Mouse (Mus musculus): Measurements from ENCODE around the gene Kiz. TPM values are rescaled to one million over a fixed set of nuclear protein-coding genes. Genes with fewer than 3 reads are reported as not detected.

The Kiz gene
- polyA plus RNA-seq, 1 experiment from 2014 or later, result 20.7 TPM

DNA sequence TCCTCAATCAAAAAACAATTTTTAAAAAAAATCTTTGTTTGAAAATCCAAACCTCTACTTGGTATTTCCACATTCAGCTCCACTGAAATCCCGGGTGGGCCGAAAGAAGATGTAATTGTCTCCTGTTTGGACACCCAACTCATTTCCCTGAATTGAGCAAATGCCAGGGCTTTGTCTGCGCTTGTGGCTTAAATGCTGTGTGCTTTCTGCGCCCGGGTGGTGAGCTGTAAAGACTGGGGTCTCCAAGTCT lies 21.7 kb upstream of the Kiz start:
- no peaks in the 10 kb centered on the region for H3K36me3 ChIP-seq (ENCODE audit: control insufficient read depth, insufficient read depth, low read length)
- no peak for ATAC-seq
- under 1% methylated on average over 5 of the region's 5 CpGs for whole genome bisulfite sequencing
- no peaks in the 10 kb centered on the region for H3K9me3 ChIP-seq (ENCODE audit: control insufficient read depth, low read length)
- H3K9ac ChIP-seq (ENCODE audit: low read depth, low read length), result no peak overlapping the region
- no peak overlapping the region for H3K4me3 ChIP-seq (ENCODE audit: low read length)
- H3K4me1 ChIP-seq (ENCODE audit: control insufficient read depth, insufficient read depth, low read length), result peaks cover 12% of the 10 kb centered on the region; the same call in 1 of the 2 replicates
- peak overlapping the region; percentile 34; the same call in 1 of the 2 replicates for H3K4me2 ChIP-seq (ENCODE audit: low read depth, low read length)
- H3K27ac ChIP-seq (ENCODE audit: low read length), result no peak overlapping the region
- peaks cover 72% of the 10 kb centered on the region for H3K27me3 ChIP-seq (replicated peaks; ENCODE audit: control insufficient read depth, insufficient read depth, low read length)

DNA sequence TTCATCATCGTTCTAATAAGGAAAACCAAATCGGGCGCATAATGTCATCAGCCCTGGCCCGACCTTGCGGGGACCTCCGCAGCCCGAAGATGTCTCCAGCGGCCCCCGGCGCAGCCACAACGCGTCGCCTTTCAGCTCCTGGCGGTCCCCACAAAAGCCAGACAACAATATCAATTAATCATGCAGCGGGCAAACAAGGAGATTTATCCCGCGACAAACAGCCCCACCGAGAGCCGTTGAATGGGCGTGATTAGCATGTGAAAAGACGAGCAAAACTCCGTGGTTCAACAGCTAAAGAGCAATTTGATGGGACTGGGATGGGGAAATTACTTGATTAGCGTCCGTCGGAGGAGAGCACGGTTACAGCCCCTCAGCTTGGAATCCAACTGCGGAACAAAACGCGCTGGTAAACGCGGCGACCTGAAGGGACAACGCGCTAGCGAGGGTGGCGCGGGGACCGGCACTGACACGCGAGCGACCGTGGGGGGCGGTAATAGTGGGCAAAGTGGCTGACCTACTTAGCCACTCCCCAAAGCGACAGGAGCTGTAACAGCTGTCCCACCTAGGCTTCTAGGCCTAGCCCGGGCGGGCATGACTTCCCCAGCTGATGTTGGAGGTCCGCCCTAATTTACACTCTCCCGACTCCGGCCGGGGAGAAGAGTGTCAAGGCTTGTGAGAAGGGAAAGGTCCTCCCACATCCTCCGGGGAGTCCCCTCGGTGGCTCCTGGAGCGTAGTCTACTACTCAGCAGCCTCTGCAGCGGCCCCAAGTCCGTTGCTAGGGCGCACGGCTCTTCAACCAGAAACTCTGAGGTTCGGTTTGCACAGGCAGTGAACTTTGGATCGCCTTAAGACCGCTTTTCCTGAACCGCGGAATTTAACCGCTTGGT lies 21.1 kb upstream of the Kiz start:
- WGBS, result under 1% methylated on average over 63 of the region's 63 CpGs
- peak; percentile 36; the same call in 1 of the 2 replicates for ATAC-seq
- Histone ChIP-seq H3K9me3 (ENCODE audit: control insufficient read depth, low read length) (no peaks in the 10 kb centered on the region), H3K4me2 (ENCODE audit: low read depth, low read length) (peak overlapping the region; percentile 34), H3K36me3 (ENCODE audit: control insufficient read depth, insufficient read depth, low read length) (no peaks in the 10 kb centered on the region), H3K4me3 (ENCODE audit: low read length) (peak overlapping the region; percentile 29), H3K27me3 (replicated peaks; ENCODE audit: control insufficient read depth, insufficient read depth, low read length) (peaks cover 74% of the 10 kb centered on the region), H3K27ac (ENCODE audit: low read length) (no peak overlapping the region), H3K4me1 (ENCODE audit: control insufficient read depth, insufficient read depth, low read length) (peaks cover 12% of the 10 kb centered on the region; the same call in 1 of the 2 replicates), H3K9ac (ENCODE audit: low read depth, low read length) (no peak overlapping the region)

DNA sequence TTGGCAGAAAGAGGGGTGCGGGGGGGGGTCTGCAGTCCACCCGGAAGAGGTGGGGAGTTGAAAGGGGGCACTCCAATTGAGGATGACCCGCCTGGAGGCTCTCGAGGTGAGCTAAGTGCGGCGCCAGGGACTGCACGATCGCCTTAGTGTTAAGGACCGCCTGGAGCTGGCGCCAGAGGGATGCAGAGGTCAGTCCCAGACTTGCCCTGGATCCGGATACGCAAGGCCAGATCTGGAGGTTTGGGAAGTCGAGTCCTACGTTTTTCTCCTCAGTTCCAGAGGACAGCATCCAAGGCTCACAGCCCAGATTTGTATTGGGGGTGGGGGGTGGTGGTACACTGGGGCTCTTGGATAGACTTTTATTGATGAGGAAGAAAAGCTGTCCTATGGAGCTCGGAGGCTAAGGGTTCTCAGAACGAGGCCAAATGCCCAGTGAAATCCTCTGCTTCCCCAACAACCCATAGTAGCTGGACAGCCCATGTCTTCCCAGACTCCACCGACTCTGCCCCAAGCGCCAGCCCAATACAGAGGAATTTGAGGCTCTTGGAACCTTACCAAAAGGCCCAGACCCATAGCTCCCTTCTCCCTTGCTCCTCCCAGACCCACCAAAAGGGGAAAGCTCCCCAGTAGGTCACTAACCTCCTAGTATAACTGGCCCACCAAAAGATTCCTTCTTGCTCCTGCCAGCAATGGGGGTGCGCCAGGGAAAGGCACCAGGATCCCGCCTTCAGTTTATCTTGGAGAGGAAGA lies 20.2 kb upstream of the Kiz start:
- ATAC-seq, result peak; percentile 48; the same call in 1 of the 2 replicates
- H3K27ac ChIP-seq (ENCODE audit: low read length), result no peak overlapping the region
- H3K4me1 ChIP-seq (ENCODE audit: control insufficient read depth, insufficient read depth, low read length), result peaks cover 12% of the 10 kb centered on the region; the same call in 1 of the 2 replicates
- no peak overlapping the region for H3K4me2 ChIP-seq (ENCODE audit: low read depth, low read length)
- H3K4me3 ChIP-seq (ENCODE audit: low read length), result peak overlapping the region; percentile 29; the same call in 1 of the 2 replicates
- H3K36me3 ChIP-seq (ENCODE audit: control insufficient read depth, insufficient read depth, low read length), result no peaks in the 10 kb centered on the region
- H3K9me3 ChIP-seq (ENCODE audit: control insufficient read depth, low read length), result no peaks in the 10 kb centered on the region
- H3K27me3 ChIP-seq (replicated peaks; ENCODE audit: control insufficient read depth, insufficient read depth, low read length), result peaks cover 75% of the 10 kb centered on the region
- no peak overlapping the region for H3K9ac ChIP-seq (ENCODE audit: low read depth, low read length)
- WGBS, result 5% methylated on average over 20 of the region's 20 CpGs

DNA sequence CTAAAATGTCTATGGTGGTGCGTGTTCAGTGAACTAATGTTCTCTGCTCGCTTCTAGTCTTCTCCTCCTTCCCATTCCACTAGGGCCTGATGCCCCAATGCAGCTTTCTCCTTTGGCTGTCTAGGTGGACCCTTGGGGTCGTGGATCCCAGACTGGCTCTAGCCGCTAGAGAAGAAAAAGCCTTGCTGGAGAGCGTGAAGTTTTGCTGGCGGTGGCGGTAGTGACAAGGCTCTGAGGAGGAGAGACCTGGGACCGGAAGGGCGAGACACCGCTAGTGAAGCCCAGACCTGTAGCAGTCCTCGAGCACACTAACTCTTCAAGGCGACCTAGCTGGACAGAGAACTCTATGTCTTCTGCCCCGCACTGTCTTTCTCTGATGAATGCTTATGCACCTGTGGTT lies 19.4 kb upstream of the Kiz start:
- H3K4me3 ChIP-seq (ENCODE audit: low read length), result no peak overlapping the region
- WGBS, result 2% methylated on average over 13 of the region's 13 CpGs
- H3K36me3 ChIP-seq (ENCODE audit: control insufficient read depth, insufficient read depth, low read length), result no peaks in the 10 kb centered on the region
- H3K27ac ChIP-seq (ENCODE audit: low read length), result no peak overlapping the region
- H3K4me2 ChIP-seq (ENCODE audit: low read depth, low read length), result no peak overlapping the region
- no peaks in the 10 kb centered on the region for H3K9me3 ChIP-seq (ENCODE audit: control insufficient read depth, low read length)
- no peak for ATAC-seq
- no peak overlapping the region for H3K9ac ChIP-seq (ENCODE audit: low read depth, low read length)
- peaks cover 76% of the 10 kb centered on the region for H3K27me3 ChIP-seq (replicated peaks; ENCODE audit: control insufficient read depth, insufficient read depth, low read length)
- H3K4me1 ChIP-seq (ENCODE audit: control insufficient read depth, insufficient read depth, low read length), result peaks cover 12% of the 10 kb centered on the region; the same call in 1 of the 2 replicates

DNA sequence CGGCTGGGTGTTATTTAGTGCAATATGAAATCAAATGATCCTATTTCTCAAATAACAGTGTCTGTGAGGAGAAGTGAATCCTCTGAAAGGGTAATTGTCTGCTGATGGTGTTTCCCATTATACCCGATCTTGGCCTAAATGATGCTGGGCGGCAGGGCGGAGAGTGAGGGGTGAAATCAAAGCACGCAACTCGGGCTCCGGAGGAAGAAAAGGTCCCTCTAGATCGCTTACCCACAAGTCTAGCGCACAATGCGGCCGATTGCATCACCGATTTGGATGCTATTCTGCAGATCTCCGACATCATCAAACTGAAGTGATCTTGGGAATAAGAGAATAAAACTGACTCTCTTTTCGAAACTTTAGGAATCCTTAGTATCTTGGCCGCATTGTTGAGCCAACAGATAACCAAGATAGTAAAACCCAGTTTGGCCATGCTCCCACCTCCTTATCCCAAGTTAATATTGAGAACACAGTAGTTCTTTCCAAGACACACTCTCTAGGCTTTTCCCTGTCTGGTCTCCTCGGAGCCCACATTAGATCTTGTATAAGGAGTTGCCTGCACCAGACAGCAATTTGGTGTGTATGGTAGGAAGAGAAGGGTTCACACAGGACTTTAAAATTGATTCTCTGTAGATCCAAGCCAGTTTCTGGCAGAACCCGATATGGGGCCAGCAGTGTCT lies 18.7 kb upstream of the Kiz start:
- Histone ChIP-seq H3K27ac (ENCODE audit: low read length) (no peak overlapping the region), H3K9me3 (ENCODE audit: control insufficient read depth, low read length) (no peaks in the 10 kb centered on the region), H3K4me2 (ENCODE audit: low read depth, low read length) (no peak overlapping the region), H3K4me1 (ENCODE audit: control insufficient read depth, insufficient read depth, low read length) (peaks cover 12% of the 10 kb centered on the region; the same call in 1 of the 2 replicates), H3K9ac (ENCODE audit: low read depth, low read length) (no peak overlapping the region), H3K4me3 (ENCODE audit: low read length) (no peak overlapping the region), H3K36me3 (ENCODE audit: control insufficient read depth, insufficient read depth, low read length) (no peaks in the 10 kb centered on the region), H3K27me3 (replicated peaks; ENCODE audit: control insufficient read depth, insufficient read depth, low read length) (peaks cover 74% of the 10 kb centered on the region)
- 7% methylated on average over 17 of the region's 17 CpGs for WGBS
- ATAC-seq, result no peak

DNA sequence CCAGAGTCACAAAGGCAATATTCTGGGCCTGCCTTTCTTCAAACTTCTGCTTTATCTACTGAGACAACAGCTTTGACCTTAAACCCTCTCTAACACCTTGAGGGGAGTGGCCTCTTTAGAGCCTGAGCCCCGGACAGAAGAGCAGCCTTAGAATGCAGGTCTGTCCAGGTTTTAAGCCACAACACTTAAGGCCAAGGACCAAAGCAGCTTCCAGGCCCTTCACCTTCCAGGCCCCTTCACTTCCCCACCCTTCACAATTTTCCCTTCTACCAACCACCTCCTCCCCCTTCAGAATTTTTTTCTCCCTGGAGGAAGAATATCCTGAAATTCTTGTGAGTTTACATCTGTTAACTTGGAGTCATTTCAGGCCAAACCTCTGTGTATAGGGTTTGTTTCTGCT lies 18.0 kb upstream of the Kiz start:
- peaks cover 68% of the 10 kb centered on the region for H3K27me3 ChIP-seq (replicated peaks; ENCODE audit: control insufficient read depth, insufficient read depth, low read length)
- no peak overlapping the region for H3K27ac ChIP-seq (ENCODE audit: low read length)
- ATAC-seq, result no peak
- no peak overlapping the region for H3K4me2 ChIP-seq (ENCODE audit: low read depth, low read length)
- H3K36me3 ChIP-seq (ENCODE audit: control insufficient read depth, insufficient read depth, low read length), result no peaks in the 10 kb centered on the region
- 0% methylated on average over 1 of the region's 1 CpGs for WGBS
- H3K9ac ChIP-seq (ENCODE audit: low read depth, low read length), result no peak overlapping the region
- peaks cover 12% of the 10 kb centered on the region; the same call in 1 of the 2 replicates for H3K4me1 ChIP-seq (ENCODE audit: control insufficient read depth, insufficient read depth, low read length)
- H3K4me3 ChIP-seq (ENCODE audit: low read length), result no peak overlapping the region
- no peaks in the 10 kb centered on the region for H3K9me3 ChIP-seq (ENCODE audit: control insufficient read depth, low read length)

DNA sequence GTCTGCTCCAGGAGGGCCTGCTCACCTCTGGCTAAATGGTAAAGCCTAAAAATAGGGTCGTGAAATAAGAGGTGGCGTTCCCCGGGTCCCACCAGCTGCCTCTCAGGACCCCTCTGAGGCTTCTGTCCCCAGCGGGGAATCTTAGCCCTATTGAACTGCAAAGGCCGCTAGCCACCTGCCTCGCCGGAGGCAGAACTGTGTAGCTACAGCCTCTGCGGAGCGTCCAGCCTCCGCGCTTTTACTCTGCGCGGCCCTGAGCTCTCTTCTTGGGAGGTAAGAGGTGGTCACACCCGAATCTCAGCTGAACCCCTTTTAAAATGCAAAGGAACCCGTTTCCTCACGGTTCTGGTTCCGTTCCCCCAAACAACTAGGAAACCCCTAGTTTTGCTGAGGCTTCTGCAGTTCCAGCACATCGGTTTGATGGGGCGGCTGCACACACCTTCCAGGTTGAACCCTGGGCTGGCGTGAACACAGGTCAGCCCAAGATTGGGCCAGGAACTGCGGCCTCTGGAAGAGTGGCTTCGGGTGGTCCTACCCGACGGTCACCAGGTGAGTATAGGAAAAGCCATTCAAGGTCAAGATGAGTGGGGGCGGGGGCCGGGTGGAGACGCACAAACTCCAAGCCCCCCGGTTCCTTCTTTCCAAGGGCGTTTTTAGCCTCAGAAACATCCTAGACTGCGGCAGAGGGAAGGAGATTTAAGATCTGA lies 16.9 kb upstream of the Kiz start:
- H3K27ac ChIP-seq (ENCODE audit: low read length), result no peak overlapping the region
- H3K4me3 ChIP-seq (ENCODE audit: low read length), result no peak overlapping the region
- peaks cover 59% of the 10 kb centered on the region for H3K27me3 ChIP-seq (replicated peaks; ENCODE audit: control insufficient read depth, insufficient read depth, low read length)
- no peak overlapping the region for H3K4me2 ChIP-seq (ENCODE audit: low read depth, low read length)
- no peak overlapping the region for H3K9ac ChIP-seq (ENCODE audit: low read depth, low read length)
- H3K4me1 ChIP-seq (ENCODE audit: control insufficient read depth, insufficient read depth, low read length), result peaks cover 12% of the 10 kb centered on the region; the same call in 1 of the 2 replicates
- no peaks in the 10 kb centered on the region for H3K9me3 ChIP-seq (ENCODE audit: control insufficient read depth, low read length)
- H3K36me3 ChIP-seq (ENCODE audit: control insufficient read depth, insufficient read depth, low read length), result no peaks in the 10 kb centered on the region
- WGBS, result 3% methylated on average over 30 of the region's 30 CpGs
- ATAC-seq, result no peak

DNA sequence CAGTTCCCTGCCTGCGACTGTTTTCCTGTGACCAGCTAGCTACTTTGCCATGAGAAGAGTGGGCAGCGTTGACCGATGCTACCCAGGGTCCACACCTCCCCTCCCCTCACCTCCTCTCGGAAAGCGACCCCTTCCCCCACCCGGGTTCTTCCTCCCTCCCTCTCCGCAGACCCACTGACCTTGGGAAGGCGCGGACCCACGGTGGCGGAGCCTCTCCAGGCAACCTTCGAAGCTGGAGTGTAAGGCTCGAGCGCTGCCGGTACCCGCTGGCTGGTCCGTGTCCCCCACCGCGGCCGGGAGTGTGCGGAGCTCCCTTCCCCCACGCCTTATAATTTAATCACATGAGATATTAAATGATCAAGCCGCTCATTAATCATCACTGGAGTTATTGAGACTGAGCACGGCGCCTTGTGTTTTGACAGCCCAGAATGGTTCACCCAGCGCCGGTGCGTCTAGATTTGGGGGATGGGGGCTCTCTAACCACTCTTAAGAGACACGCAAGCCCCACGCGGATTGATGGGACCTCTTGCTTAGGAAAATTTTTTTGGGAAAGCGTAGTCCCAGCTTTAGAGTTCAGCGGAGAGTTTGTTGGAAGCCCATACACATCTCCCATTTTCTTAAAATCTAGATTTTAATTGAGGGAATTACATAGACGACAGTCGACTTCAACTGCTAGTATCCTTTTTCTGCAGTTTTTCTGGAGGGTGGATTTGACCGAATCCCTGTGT lies 16.2 kb upstream of the Kiz start:
- H3K4me1 ChIP-seq (ENCODE audit: control insufficient read depth, insufficient read depth, low read length), result peaks cover 7% of the 10 kb centered on the region; the same call in 1 of the 2 replicates
- no peak overlapping the region for H3K4me2 ChIP-seq (ENCODE audit: low read depth, low read length)
- 3% methylated on average over 36 of the region's 36 CpGs for WGBS
- H3K9me3 ChIP-seq (ENCODE audit: control insufficient read depth, low read length), result no peaks in the 10 kb centered on the region
- H3K27ac ChIP-seq (ENCODE audit: low read length), result no peak overlapping the region
- no peaks in the 10 kb centered on the region for H3K36me3 ChIP-seq (ENCODE audit: control insufficient read depth, insufficient read depth, low read length)
- peaks cover 53% of the 10 kb centered on the region for H3K27me3 ChIP-seq (replicated peaks; ENCODE audit: control insufficient read depth, insufficient read depth, low read length)
- ATAC-seq, result no peak
- H3K9ac ChIP-seq (ENCODE audit: low read depth, low read length), result no peak overlapping the region
- no peak overlapping the region for H3K4me3 ChIP-seq (ENCODE audit: low read length)

Measured in intestine, embryonic 16.5 days (tissue).